Mouse (Mus musculus) midbrain, embryonic 16.5 days (tissue): ENCODE measurements around the gene Cisd3. TPM values are rescaled to one million over a fixed set of nuclear protein-coding genes. Genes with fewer than 3 reads are reported as not detected.

Experiments used
- ATAC-seq: fragments of 200-750 bp; cut with Nextera tagmentation; 2 replicates; pipeline ENCODE4 v1.8.0; 2017; ENCODE audit warnings: moderate TSS enrichment
- H3K27ac ChIP-seq: fragments of 300-500 bp; sonication (generic); 2 replicates; pipeline ENCODE4 v1.5.1; 2014; ENCODE audit warnings: mild to moderate bottlenecking, low read length, mixed read lengths
- H3K27me3 ChIP-seq: fragments of 300-500 bp; sonication (generic); 2 replicates; pipeline ENCODE4 v1.6.1; 2014; ENCODE audit warnings: low read depth, low read length, mixed read lengths; ENCODE audit not compliant: control insufficient read depth, insufficient read depth
- H3K36me3 ChIP-seq: fragments of 300-500 bp; sonication (generic); 2 replicates; pipeline ENCODE4 v1.6.1; 2014; ENCODE audit warnings: mild to moderate bottlenecking, low read length, moderate library complexity, mixed read lengths; ENCODE audit not compliant: control insufficient read depth, insufficient read depth
- H3K4me1 ChIP-seq: fragments of 300-500 bp; sonication (generic); 2 replicates; pipeline ENCODE4 v1.6.1; 2014; ENCODE audit warnings: mild to moderate bottlenecking, low read length, mixed read lengths; ENCODE audit not compliant: control insufficient read depth, insufficient read depth
- H3K4me2 ChIP-seq: fragments of 300-500 bp; sonication (generic); 2 replicates; pipeline ENCODE4 v1.6.1; 2014; ENCODE audit warnings: mild to moderate bottlenecking, low read length, mixed read lengths
- H3K4me3 ChIP-seq: fragments of 300-500 bp; sonication (generic); 2 replicates; pipeline ENCODE4 v1.5.1; 2014; ENCODE audit warnings: low read depth, mild to moderate bottlenecking, low read length, moderate library complexity, mixed read lengths
- H3K9ac ChIP-seq: fragments of 300-500 bp; sonication (generic); 2 replicates; pipeline ENCODE4 v1.6.1; 2014; ENCODE audit warnings: low read depth, low read length, mixed read lengths
- H3K9me3 ChIP-seq: fragments of 300-500 bp; sonication (generic); replicated peaks from 2 replicates; pipeline ENCODE4 v1.6.1; 2014; ENCODE audit warnings: mild to moderate bottlenecking, low read length, mixed read lengths; ENCODE audit not compliant: control insufficient read depth, poor library complexity, severe bottlenecking
- WGBS: fragments of 180-500 bp; shearing (Covaris S2); extraction: QIAGEN DNeasy Blood & Tissue Kit; methylation state at CpG from one replicate; pipeline ENCODE4 v1.1.7; 2014; 5-methylcytosine and 5-hydroxymethylcytosine counted together
- polyA plus RNA-seq: library from polyadenylated mRNA; unstranded; fragments of >200 nt; fragmentation: Nextera tagmentation; extraction: Ambion mirVana; gene quantifications from 2 replicates; pipeline ENCODE4 v1.2.1, GENCODE M21; 2015

Gene Cisd3
- polyA plus RNA-seq, 1 experiment from 2014 or later, result 29.8 TPM

- Histone ChIP-seq H3K27ac (no peak overlapping the region), H3K27me3 (peaks cover 3% of the 10 kb centered on the region), H3K9me3 (no peaks in the 10 kb centered on the region), H3K4me1 (peaks cover 20% of the 10 kb centered on the region), H3K9ac (0 out of 2 replicates have a peak overlapping the region, but pooled peaks have one; percentile 10), H3K36me3 (peaks cover 12% of the 10 kb centered on the region; the same call in 1 of the 2 replicates), H3K4me2 (no peak overlapping the region), H3K4me3 (no peak overlapping the region)
- 93% methylated on average over 15 of the region's 15 CpGs for WGBS
- no peak for ATAC-seq
These were observed 18.8 kb upstream of the Cisd3 start for GRCm38 (mm10) chr11:97666794-97667193.

GRCm38 (mm10) chr11:97668160-97668559 lies 17.5 kb upstream of the Cisd3 start:
- no peaks in the 10 kb centered on the region for H3K27me3 ChIP-seq
- H3K27ac ChIP-seq, result no peak overlapping the region
- no peak for ATAC-seq
- H3K36me3 ChIP-seq, result peaks cover 19% of the 10 kb centered on the region
- H3K4me3 ChIP-seq, result no peak overlapping the region
- H3K9ac ChIP-seq, result no peak overlapping the region
- no peaks in the 10 kb centered on the region for H3K9me3 ChIP-seq
- peaks cover 17% of the 10 kb centered on the region for H3K4me1 ChIP-seq
- 93% methylated on average over 7 of the region's 7 CpGs for WGBS
- H3K4me2 ChIP-seq, result no peak overlapping the region

GRCm38 (mm10) chr11:97669268-97669667 lies 16.4 kb upstream of the Cisd3 start:
- WGBS, result 42% methylated on average over 15 of the region's 15 CpGs
- H3K4me1 ChIP-seq, result peaks cover 15% of the 10 kb centered on the region
- no peak for ATAC-seq
- H3K4me2 ChIP-seq, result no peak overlapping the region
- H3K9me3 ChIP-seq, result no peaks in the 10 kb centered on the region
- H3K36me3 ChIP-seq, result peaks cover 25% of the 10 kb centered on the region
- no peak overlapping the region for H3K4me3 ChIP-seq
- no peaks in the 10 kb centered on the region for H3K27me3 ChIP-seq
- no peak overlapping the region for H3K9ac ChIP-seq
- H3K27ac ChIP-seq, result no peak overlapping the region

- no peak overlapping the region for H3K4me3 ChIP-seq
These were observed 15.8 kb upstream of the Cisd3 start for GRCm38 (mm10) chr11:97669829-97670228.

GRCm38 (mm10) chr11:97670234-97671176 lies 15.1 kb upstream of the Cisd3 start:
- no peak overlapping the region for H3K4me2 ChIP-seq
- no peaks in the 10 kb centered on the region for H3K27me3 ChIP-seq
- no peak overlapping the region for H3K27ac ChIP-seq
- no peak overlapping the region for H3K9ac ChIP-seq
- H3K9me3 ChIP-seq, result no peaks in the 10 kb centered on the region
- H3K4me1 ChIP-seq, result peaks cover 3% of the 10 kb centered on the region
- no peak overlapping the region for H3K4me3 ChIP-seq
- peaks cover 33% of the 10 kb centered on the region for H3K36me3 ChIP-seq
- 71% methylated on average over 13 of the region's 13 CpGs for WGBS
- ATAC-seq, result no peak

More at GRCm38 (mm10) chr11:97669829-97670228, 15.8 kb upstream of the Cisd3 start:
- Histone ChIP-seq H3K27me3 (no peaks in the 10 kb centered on the region), H3K36me3 (peaks cover 30% of the 10 kb centered on the region), H3K9me3 (no peaks in the 10 kb centered on the region), H3K4me2 (no peak overlapping the region), H3K4me1 (peaks cover 10% of the 10 kb centered on the region), H3K9ac (no peak overlapping the region), H3K27ac (no peak overlapping the region)
- no peak for ATAC-seq
- 16% methylated on average over 5 of the region's 6 CpGs for WGBS

GRCm38 (mm10) chr11:97671177-97671527 lies 14.5 kb upstream of the Cisd3 start:
- peaks cover 33% of the 10 kb centered on the region for H3K36me3 ChIP-seq
- no peaks in the 10 kb centered on the region for H3K9me3 ChIP-seq
- WGBS, result 35% methylated on average over 2 of the region's 2 CpGs
- no peak overlapping the region for H3K9ac ChIP-seq
- H3K27me3 ChIP-seq, result no peaks in the 10 kb centered on the region
- no peak overlapping the region for H3K27ac ChIP-seq
- H3K4me3 ChIP-seq, result no peak overlapping the region
- H3K4me1 ChIP-seq, result peaks cover 3% of the 10 kb centered on the region
- no peak overlapping the region for H3K4me2 ChIP-seq
- ATAC-seq, result no peak

GRCm38 (mm10) chr11:97673148-97673547 lies 12.5 kb upstream of the Cisd3 start:
- H3K4me2 ChIP-seq, result no peak overlapping the region
- no peak overlapping the region for H3K9ac ChIP-seq
- H3K36me3 ChIP-seq, result peaks cover 32% of the 10 kb centered on the region
- H3K27ac ChIP-seq, result no peak overlapping the region
- no peaks in the 10 kb centered on the region for H3K27me3 ChIP-seq
- 84% methylated on average over 11 of the region's 11 CpGs for WGBS
- ATAC-seq, result no peak
- peaks cover 8% of the 10 kb centered on the region for H3K4me1 ChIP-seq
- no peak overlapping the region for H3K4me3 ChIP-seq
- no peaks in the 10 kb centered on the region for H3K9me3 ChIP-seq

GRCm38 (mm10) chr11:97676050-97676754 lies 9.4 kb upstream of the Cisd3 start:
- no peak overlapping the region for H3K9ac ChIP-seq
- WGBS, result 81% methylated on average over 15 of the region's 15 CpGs

GRCm38 (mm10) chr11:97677381-97677780 lies 8.2 kb upstream of the Cisd3 start:
- 19% methylated on average over 15 of the region's 15 CpGs for WGBS
- no peak overlapping the region for H3K27ac ChIP-seq
- H3K4me3 ChIP-seq, result no peak overlapping the region
- no peak overlapping the region for H3K4me2 ChIP-seq
- H3K9me3 ChIP-seq, result no peaks in the 10 kb centered on the region
- H3K27me3 ChIP-seq, result no peaks in the 10 kb centered on the region
- peaks cover 5% of the 10 kb centered on the region; the same call in 1 of the 2 replicates for H3K4me1 ChIP-seq
- no peak for ATAC-seq
- peaks cover 29% of the 10 kb centered on the region for H3K36me3 ChIP-seq
- H3K9ac ChIP-seq, result no peak overlapping the region

More at GRCm38 (mm10) chr11:97676050-97676754, 9.4 kb upstream of the Cisd3 start:
- H3K36me3 ChIP-seq, result peaks cover 26% of the 10 kb centered on the region
- no peaks in the 10 kb centered on the region for H3K27me3 ChIP-seq
- peaks cover 5% of the 10 kb centered on the region; the same call in 1 of the 2 replicates for H3K4me1 ChIP-seq
- H3K27ac ChIP-seq, result no peak overlapping the region
- ATAC-seq, result no peak
- no peaks in the 10 kb centered on the region for H3K9me3 ChIP-seq
- no peak overlapping the region for H3K4me2 ChIP-seq
- no peak overlapping the region for H3K4me3 ChIP-seq
